Mouse (Mus musculus) 3134 (cell line): ENCODE measurements around the gene Cntrl.

Experiments
- DNase-seq: peaks from one replicate; pipeline ENCODE4 v3.0.0-alpha.2; 2011; ENCODE audit warnings: low spot score; ENCODE audit not compliant: insufficient read length; ENCODE audit errors: extremely low read depth

Gene Cntrl

DNA sequence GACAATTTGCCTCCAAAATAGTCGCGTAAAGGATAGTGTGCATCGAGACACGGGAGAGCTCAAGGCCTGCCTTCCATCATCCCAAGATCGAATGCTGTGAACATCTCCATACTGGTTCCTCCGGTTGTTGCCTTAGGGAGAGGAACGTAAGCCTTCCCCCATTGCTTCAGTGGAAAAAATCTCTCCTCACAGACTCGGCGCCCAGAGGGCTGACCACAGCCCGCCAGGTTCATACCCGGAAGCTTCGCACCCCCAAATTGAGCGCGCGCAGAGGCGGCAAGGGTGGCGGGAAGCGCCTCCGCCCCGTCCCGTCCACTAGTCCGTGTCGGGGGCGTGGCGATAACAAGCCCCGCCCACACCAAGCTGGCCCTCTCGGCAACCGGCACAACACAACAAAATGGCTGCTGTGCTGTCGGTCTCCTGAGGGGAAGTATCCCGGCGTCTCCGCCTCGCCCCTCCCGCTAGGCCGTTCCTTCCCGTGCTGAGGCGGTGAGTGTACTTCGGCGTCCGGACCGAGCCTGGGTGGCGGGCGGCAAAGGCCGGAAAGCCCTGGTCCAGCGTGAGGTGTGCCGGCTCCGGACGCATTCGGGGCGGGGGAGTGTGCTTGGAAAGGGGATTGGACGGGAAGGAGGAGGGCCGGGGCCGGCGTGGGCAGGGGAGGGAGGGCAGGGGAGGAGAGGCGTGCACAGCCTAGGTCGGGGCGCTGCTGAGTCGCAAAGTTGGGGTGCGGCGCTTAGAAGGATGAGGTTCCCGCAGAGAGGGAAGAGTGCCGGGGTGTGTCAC, at the start of gene Cntrl:
Cntrl (plus strand) TSS at position 352 of the 783 bp plus-strand sequence.
- DNase-seq = peak; percentile 93

DNA sequence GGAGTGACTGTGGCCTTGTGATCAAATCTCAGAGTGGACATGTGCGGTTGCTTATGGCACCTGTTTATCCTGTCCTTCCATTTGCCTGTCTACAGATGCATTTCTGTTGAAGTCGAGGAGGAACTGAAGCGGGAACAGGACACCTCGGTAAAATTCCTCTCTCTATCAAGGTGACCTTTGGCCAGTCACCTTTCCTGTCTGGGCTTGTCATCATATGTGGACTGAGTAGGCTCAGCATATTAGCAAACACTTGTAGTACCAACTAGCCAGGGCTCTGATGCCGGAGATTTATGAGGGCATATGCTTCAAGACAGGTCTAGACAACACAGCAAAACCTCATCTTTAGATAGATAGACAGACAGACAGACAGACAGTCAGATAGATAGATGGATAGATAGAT, 49.0 kb upstream of the Cntrl start:
- DNase-seq = no peak

DNA sequence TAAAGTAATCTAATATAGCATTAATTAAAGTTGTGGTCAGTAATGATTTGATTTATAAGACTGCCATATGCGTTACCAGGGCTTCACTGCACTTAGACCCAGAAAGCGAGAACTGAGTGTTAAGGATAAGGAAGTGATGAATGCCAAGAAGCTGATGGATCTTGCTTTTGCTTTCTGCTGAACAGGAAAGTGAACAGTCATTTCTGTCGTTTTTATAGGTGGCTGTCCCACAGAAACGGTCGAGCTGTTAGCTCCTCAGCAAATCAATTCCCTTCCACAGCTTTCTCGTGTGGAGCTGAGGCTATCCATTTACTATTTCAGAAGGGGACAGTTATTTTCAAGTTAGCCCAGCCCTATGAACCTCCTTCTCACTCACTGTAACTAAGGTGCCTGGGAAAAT, 48.4 kb upstream of the Cntrl start:
- DNase-seq = no peak

DNA sequence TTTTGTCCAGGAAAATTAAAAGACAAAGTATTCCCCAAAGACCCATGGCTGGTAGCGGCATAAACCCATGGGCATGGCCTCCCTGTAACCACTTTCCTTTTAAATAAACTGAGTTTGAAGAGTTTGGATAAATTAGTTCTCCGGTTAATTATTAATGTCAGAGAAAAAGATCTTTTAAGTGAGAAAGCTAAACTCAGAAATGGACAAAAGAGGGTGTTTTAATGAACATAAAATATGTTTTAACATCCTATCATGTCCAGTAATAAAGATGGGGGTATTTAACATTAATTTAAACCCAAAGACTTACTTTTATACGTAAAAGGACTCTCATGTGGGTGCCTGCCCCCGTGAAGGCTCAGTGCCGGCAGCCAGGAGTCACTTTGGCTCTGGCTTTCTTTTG, 48.0 kb upstream of the Cntrl start, which contains the start of gene Hc:
Hc (minus strand) TSS at position 101 of the 400 bp plus-strand sequence.
- DNase-seq = no peak

DNA sequence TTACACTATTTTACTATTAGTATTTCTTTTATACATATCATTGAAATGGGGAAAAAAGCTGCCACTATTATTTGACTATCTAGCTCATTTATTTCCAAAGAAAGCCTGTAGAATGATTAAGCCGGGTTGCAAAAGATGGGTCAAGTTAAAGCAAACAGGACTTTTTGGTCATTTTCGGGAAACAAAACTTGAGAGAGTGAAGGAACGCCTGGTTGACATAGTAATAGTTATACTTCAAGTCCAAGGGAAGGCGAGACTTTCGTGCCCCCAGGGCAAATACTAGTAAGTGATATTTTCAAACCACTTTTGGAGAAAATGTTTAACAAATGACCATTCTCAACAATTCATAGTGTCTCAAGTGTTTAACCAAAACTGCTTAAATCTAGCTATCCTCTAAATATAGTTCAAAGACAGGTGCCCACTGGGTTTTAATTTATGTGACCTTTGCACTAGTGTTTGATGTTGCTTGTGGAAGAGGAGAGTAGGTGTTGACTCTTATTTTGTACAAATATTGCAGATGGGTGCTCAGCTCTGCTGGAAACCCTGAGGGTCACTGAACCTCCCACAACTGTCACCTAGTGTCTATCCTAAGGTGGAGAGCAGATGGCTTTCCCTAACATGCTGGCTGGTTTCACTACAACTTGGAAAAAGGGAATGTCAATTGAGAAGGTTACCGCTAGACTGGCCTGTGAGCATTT, 45.8 kb upstream of the Cntrl start:
- DNase-seq = no peak

DNA sequence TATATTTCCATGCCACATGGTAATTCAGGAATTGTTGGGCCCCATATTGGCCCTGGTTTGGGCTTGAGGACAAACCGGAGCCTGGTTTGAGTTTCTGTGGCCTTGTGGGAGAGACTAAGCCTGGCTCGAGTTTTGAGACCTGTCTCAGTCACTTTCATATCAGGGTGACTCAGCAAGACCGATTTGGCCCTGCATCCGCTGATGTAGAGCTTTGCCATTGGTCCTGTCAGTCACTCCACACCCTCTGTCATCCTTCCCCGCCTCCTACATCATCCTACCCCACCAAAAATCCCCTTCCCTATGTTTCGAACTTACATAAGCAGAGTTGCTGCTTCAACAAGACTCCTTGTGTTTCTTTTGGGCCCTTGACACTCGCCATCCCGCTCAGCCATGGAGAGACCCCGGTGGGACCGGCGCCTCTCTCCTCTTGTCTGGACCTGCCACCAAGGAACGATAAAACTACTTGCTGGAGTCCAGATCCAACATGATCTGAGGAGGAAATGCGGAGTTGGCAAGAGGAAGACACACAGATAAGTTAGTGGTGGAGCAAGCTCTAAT, 42.7 kb upstream of the Cntrl start:
- DNase-seq = peak; percentile 22

DNA sequence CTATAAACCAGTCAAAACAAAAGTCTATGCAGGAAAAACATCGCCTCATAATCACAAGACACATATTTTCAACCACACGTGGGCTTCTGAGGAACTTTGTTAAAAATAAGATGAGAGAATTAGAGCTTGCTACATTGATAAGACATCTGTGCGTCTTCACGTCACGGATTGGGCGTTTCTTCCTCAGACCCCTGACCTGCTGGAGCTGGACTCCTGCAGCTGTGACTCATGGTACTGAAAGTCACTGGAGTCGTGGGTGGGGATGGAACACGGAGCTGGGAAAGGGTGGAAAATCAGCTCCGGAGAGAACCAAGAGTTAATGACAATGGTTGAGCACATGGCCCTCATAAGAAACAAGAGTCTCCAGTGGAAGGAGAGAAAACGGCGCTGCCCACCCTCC, 42.2 kb upstream of the Cntrl start:
- DNase-seq = no peak

DNA sequence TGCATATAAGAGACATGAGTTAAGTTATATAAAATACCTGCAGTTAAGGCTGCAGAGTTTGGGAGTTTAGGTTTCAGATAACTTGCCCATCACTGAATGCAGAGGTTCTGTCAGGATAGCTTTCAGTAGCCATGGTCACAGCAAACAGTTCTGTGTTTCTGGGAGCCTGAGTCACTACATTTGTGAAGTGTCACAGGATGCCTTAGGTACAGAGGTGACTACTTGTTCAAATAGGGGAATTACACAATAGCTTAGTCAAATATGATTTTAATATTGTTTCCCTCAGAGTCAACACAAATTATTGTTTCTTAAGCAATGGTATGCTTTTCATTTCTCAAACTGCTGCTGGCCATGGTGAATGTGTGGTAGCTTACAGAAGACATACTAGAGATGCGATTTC, 40.2 kb upstream of the Cntrl start:
- DNase-seq = no peak

DNA sequence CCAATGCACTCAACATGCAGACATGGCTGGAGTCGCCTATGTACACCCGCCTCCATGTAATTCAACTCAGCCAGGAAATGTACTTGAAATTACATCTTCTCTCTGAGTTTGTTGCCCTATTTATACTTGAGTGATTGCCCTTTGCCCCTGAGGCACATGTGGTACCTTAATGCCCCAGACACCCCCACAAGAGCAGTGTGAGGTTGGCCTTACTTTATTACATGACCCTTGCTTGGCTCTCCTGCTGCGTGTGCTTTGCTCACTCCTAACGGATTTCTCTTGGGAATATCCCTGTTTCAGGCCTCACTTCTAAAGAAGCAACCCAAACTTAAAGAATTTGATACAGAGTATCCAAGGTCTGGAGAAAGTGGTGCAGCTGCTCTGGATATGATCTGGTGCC, 39.0 kb upstream of the Cntrl start:
- DNase-seq = no peak

DNA sequence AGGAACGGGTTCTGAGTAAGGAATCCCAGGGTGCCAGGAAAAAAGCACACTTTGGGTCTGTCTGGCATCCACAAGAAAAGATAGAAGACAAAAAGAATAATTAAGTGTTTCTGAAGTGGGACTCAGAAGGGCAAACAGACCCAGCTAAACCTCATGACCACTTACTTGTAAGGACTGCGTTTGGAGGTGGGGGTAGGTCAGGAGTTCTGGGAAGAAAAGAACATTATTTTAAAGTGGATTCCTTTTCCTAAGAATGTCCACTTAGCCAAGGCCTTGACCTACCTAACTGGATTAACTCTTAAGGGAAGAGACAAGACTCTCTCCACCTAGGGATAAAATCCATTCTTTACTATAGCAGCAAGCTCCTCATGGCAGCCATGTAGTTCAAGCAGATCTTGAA, 36.7 kb upstream of the Cntrl start:
- DNase-seq = no peak

DNA sequence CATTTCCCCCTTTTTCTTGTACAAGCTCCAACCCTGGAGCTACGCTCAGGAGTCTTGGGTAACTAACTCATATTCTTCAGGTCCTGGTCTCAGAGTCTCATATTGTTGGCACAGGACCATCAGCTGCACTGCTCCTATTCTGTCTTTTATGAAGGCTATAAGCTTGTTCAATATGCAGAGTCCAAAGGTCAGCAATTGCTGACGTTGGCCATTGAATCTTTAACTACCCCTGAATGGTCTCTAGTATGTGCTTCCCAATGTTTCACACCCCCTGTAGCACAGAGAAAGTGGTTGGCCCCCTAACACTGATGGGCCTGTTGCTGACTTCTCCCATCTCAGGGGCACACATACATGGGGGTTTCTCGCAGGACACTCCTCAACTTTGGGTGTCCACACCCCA, 35.0 kb upstream of the Cntrl start:
- DNase-seq = no peak

DNA sequence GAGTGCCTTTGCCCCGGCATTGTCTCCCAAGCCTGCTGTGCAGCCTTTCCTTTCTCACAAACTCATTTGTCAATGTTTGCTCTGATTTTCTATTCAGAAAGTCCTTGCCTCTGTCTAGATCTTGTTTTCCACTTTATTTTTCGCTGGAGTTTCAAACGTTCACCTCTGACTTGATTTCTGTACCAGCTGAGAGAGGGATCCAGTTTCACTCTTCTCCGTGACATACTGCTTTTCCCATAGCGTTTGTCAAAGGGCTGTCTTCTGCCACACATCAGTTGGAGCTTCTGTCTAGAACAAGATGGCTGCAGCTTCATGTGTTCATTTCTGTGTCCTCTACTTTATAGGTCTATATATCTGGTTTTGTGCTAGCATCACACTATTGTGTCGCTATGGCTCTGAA, 30.1 kb upstream of the Cntrl start:
- no peak for DNase-seq

DNA sequence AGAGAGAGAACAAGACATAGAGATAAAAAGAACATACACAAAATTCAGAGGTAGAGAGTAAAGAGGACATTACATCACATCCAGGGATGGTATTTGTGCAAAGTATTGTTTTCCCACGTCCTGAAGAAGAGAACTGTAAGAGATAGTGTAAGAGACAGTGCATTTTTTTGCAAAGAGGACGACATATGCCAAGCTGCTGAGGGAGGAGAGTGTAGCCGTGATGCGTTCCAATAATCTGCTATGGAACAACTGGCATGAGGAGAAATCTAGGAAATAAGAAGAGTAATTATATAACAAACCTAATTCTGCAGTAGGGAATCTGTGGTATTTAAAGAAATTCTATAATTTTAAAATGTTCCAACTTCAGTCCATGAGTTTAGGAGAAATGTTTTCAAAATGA, 21.9 kb upstream of the Cntrl start:
- DNase-seq = no peak

DNA sequence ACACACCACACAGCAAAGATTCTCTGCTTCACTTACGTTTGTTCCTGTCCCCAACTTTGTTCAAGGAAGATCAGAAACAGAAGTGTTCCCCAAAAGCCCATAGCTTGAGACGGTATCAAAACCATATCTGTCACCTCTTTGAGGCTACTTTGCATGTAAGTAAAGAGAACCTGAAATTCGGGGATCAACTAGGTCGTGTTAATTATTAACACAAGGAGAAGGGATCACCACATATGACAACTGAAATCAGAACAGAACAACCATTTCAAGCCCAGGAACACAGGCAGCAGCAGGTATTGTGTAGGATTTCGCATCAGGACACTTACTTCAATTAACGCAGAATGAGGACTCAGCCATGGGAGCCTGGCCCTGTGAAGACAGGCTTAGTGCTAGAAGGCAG, 8.8 kb upstream of the Cntrl start:
- DNase-seq = no peak

DNA sequence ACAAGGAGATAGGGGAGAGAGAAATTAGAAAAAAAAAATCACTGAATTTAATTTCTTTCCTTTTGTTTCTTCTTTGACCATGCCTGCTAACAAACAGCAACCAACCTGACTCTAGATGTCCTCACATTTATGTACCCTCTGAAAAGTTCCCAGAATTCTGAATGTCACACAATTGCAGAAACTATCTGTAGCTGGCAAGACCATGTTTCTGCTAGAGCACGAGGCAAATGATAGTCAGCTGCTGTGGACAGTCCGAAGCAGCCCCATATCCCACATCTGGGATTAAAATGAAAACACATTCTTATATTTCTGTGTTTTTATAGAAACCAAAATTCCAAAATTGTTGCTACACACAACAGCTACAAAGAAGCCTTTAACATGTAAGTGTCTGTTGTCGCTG, 7.8 kb upstream of the Cntrl start, which contains the start of gene AI182371:
AI182371 (minus strand) TSS at position 101 of the 400 bp plus-strand sequence.
- DNase-seq = no peak

DNA sequence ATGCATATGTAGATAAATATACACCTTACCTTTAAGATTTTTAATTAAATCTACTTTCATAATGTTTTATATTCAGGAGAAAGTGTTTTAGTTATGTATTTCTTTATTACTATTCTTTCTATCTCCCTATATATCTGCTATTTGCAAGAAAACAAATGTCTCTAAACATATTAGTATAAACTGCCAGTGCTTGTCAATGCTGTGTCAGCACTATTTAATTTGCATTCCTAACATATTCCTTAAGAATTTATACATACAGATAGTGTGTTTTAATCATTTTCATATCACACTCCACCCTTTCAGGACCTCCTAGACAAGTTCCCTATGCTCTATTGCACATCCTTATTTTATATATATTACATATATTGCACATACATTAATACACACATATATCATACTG, 6.5 kb upstream of the Cntrl start:
- no peak for DNase-seq

DNA sequence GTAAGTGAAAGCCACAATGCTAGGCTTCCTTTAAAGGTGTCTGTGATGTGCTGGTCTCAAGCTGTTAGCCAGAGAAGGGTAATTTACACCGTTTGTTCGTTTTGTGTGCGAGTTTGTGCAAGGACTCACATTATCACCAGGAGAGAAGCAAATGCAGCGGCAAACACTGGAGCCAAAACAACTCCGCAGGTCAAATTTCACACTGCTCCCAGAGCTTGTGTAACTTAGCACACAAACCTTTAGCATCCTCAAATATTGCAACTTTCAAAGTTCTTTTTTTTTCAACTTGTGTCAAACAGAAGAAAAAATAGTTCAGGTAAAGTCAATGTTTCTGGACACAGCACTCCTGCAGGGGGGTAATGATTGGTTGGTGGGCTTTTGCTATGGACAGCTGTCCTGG, 5.7 kb upstream of the Cntrl start:
- no peak for DNase-seq

DNA sequence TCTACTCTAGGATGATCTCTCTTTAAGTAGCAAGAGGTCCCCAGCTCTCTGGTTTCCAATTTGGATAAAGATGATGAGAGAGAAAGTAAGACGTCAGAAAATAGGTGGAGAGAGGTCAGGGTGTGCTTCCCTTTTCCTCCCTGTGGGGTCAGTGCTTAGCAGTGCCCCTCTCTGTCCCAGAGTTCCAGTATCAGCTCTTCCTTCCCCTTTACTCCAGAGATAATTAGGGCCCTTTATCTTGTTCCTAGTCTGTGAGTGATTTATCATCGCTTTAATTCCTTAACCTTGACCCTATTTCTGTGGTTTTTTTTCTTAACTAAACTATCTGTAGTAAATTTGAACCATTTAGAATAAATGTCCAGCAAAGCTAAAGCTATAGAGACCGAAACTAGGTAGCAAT, 4.4 kb upstream of the Cntrl start:
- DNase-seq = no peak

DNA sequence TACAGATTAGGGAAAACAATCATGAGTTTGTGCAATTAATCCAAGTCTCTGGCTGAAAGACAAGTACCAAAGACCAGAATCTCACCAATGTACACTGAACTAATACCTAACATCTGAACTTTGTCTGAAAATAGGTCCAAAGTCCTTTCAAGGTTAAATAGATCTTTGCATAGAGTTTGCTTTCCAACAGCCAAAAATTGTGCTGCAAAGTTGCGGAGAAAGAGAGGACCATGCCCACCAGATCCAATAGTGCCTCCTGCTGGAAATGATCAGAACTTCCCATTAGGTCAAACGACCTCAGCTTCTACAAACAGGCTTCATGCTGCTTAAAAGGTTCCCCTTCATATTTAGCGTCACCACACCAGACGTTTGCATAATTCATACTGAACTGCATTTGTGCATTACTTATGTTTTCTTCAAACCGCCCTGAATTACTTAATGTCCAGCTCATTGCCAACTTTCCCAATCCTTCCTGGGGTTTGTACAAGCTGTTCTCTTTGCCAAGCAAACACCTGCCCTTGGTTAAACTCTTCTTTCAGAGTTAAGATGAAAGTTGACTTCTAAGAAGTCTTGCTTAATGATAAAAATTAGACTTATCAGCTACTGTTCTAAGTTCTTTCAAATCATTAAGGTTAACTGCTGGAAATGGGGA, 1.2 kb upstream of the Cntrl start:
- no peak for DNase-seq

DNA sequence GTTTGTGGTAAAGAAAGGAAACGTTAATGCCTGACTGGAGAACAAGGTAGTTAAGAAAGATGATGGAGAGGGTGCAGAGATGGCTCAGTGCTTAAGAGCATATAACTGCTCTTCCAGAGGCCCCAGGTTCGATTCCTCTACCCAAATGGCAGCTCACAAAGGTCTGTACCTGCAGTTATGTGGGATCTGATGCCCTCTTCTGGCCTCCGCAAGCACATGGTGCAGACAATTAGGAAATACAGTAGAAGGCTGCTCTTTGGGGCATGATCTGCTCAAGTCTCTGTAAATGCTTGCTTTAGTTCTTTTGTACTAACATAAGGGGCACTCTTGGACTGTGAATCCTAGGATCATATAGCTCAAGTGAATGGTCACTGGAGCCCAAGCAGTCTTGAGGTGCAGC, 580 bp upstream of the Cntrl start:
- DNase-seq = no peak

DNA sequence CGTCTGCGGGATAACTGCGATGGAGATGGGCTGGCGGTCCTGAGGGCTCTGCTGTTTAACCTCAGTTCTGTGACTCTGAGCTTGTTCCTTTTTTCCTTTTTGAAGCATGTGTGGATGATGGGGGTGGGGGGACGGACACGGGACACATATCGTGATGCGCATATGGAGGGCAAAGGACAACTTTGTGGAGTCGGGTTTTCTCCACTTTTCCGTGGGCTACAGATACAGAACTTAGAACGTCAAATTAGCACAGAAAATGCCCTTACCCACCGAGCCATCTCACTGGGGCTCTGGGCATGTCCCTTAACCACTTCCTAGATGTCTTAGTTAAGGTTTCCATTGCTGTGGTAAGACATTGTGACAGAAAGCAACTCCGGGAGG, 622 bp downstream of the Cntrl start:
- DNase-seq = no peak
